Mouse (Mus musculus): ENCODE measurements around the gene Rhbdd1. TPM values are rescaled to one million over a fixed set of nuclear protein-coding genes. Genes with fewer than 3 reads are reported as not detected.

Gene Rhbdd1
- total and polyA plus RNA-seq, 3 experiments, result 12.6 to 21.8 (median 19.8) TPM

DNA sequence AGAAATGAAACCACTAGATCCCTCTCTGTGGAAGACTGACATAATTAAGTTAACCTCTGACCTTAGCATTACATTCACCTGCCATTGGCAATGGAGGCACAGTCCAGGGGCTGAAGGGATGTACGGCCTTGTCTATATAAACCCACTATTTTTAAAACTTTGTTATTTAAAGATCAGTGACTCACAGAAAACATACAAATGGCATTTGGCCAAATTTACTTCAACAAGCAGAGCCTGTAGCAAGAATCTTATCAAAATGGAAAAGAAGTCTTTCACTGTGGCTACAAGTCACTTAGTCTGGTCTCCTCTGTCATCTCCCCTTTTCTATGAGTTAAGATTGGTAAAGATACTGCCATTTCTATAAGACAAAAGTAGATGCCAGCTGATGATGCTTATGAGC lies 36.5 kb upstream of the Rhbdd1 start:
- dilution Hi-C loops (cut with MboI; ENCODE audit: extremely low pct_ligation_motif_present, extremely low pct_unique_long_range_greater_than_20kb, low sequenced_read_pairs), result no loop called here
- in situ Hi-C loops (cut with MboI; ENCODE audit: low pct_ligation_motif_present, low pct_unique_long_range_greater_than_20kb, low sequenced_read_pairs), result loop anchor here (25.0 kb wide), 1 partner anchor 967 kb away; no protein-coding TSS in a partner anchor
- H3K9ac ChIP-seq (ENCODE audit: insufficient read depth, low read depth), result no peak overlapping the region

DNA sequence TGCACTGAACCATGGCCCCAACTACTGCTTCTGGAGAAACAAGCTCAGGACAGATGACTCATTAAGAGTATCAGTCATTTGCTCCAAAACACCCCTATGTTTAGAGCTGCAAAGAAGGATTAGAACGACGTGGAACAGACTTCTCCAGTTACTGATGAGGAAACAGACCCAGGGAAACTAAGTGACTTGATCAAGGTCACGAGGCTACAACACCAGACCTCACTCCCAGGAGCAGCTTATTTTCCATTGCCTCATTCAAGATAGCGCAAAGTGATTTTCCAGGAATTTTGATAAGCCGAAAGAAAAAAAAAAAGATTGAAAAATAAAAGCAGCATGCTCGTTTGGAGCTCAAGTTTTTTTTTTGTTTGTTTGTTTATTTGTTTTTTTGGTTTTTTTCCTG lies 34.4 kb upstream of the Rhbdd1 start:
- no peak for DNase-seq (ENCODE audit: extremely low read depth)
- dilution Hi-C loops (cut with MboI; ENCODE audit: extremely low pct_ligation_motif_present, extremely low pct_unique_long_range_greater_than_20kb, low sequenced_read_pairs), result no loop called here
- Histone ChIP-seq H3K9ac (ENCODE audit: insufficient read depth, low read depth) (no peak overlapping the region), H3K4me2 (ENCODE audit: insufficient read depth, low read depth, poor library complexity, severe bottlenecking) (no peak overlapping the region), H3K27me3 (replicated peaks) (no peaks in the 10 kb centered on the region), H3K4me3 (replicated peaks in 1 of 3; ENCODE audit: low read depth in 2 of 3, low read length in 2 of 3, poor library complexity in 1 of 3) (no peak overlapping the region), H3K4me1 (ENCODE audit: control insufficient read depth in 1 of 2, insufficient read depth in 2 of 2) (no peaks in the 10 kb centered on the region), H3K36me3 (replicated peaks in 1 of 2; ENCODE audit: control insufficient read depth in 1 of 2, insufficient read depth in 1 of 2, low read length in 1 of 2) (no peaks in the 10 kb centered on the region), H3K9me3 (replicated peaks; ENCODE audit: low read length) (no peaks in the 10 kb centered on the region), H3K79me2 (replicated peaks; ENCODE audit: control insufficient read depth, extremely low read depth, insufficient read depth, poor library complexity, severe bottlenecking) (no peaks in the 10 kb centered on the region), H3K27ac (ENCODE audit: insufficient read depth, low read depth) (no peak overlapping the region)
- TF ChIP-seq E2F4 (IDR thresholded peaks at IDR 0.05; ENCODE audit: insufficient replicate concordance, low read depth, low read length), result no peak
- no peak for TF ChIP-seq GABPA (IDR thresholded peaks at IDR 0.05; ENCODE audit: insufficient replicate concordance, low read depth, low read length)
- TF ChIP-seq RAD21 (IDR thresholded peaks at IDR 0.05; ENCODE audit: low read depth, low read length), result no peak
- no peak for TF ChIP-seq CTCF (conservative IDR thresholded peaks at IDR 0.05 in 1 of 2, IDR thresholded peaks at IDR 0.05 in 1 of 2; ENCODE audit: low read depth in 2 of 2, low read length in 2 of 2)
- in situ Hi-C loops (cut with MboI; ENCODE audit: low pct_ligation_motif_present, low pct_unique_long_range_greater_than_20kb, low sequenced_read_pairs), result loop anchor here (25.0 kb wide), 1 partner anchor 970 kb away; no protein-coding TSS in a partner anchor

More for the DNA sequence above, 36.5 kb upstream of the Rhbdd1 start:
- Histone ChIP-seq H3K4me1 (ENCODE audit: control insufficient read depth in 1 of 2, insufficient read depth in 2 of 2) (no peaks in the 10 kb centered on the region), H3K36me3 (replicated peaks in 1 of 2; ENCODE audit: control insufficient read depth in 1 of 2, insufficient read depth in 1 of 2, low read length in 1 of 2) (no peaks in the 10 kb centered on the region), H3K79me2 (replicated peaks; ENCODE audit: control insufficient read depth, extremely low read depth, insufficient read depth, poor library complexity, severe bottlenecking) (no peaks in the 10 kb centered on the region), H3K27ac (ENCODE audit: insufficient read depth, low read depth) (no peak overlapping the region), H3K9me3 (replicated peaks; ENCODE audit: low read length) (no peaks in the 10 kb centered on the region), H3K27me3 (replicated peaks) (no peaks in the 10 kb centered on the region), H3K4me3 (replicated peaks in 1 of 3; ENCODE audit: low read depth in 2 of 3, low read length in 2 of 3, poor library complexity in 1 of 3) (no peak overlapping the region), H3K4me2 (ENCODE audit: insufficient read depth, low read depth, poor library complexity, severe bottlenecking) (no peak overlapping the region)
- DNase-seq (ENCODE audit: extremely low read depth), result no peak
- TF ChIP-seq MEF2A (IDR thresholded peaks at IDR 0.05; ENCODE audit: borderline replicate concordance, low read depth, low read length), result no peak
- no peak for TF ChIP-seq ETS1 (conservative IDR thresholded peaks at IDR 0.05; ENCODE audit: low read depth, low read length)
- TF ChIP-seq ZMIZ1 (IDR thresholded peaks at IDR 0.05; ENCODE audit: low read depth, low read length), result no peak
- no peak for TF ChIP-seq JUN (IDR thresholded peaks at IDR 0.05; ENCODE audit: insufficient read depth, low read depth, low read length)
- TF ChIP-seq EP300 (IDR thresholded peaks at IDR 0.05; ENCODE audit: low read length), result no peak
- no peak for TF ChIP-seq CHD1 (IDR thresholded peaks at IDR 0.05; ENCODE audit: low read depth, low read length)
- no peak for TF ChIP-seq USF1 (IDR thresholded peaks at IDR 0.05; ENCODE audit: low read depth, low read length)
- TF ChIP-seq TBP (conservative IDR thresholded peaks at IDR 0.05; ENCODE audit: low read depth, low read length), result no peak
- TF ChIP-seq CHD2 (IDR thresholded peaks at IDR 0.05; ENCODE audit: low read length), result no peak
